Mouse (Mus musculus): ENCODE results near the gene Slc46a1. TPM values are rescaled to one million over a fixed set of nuclear protein-coding genes. Genes with fewer than 3 reads are reported as not detected.

Slc46a1 gene
- total and polyA plus RNA-seq, 3 experiments = 8.3 to 11.6 TPM; not detected in 1

GRCm38 (mm10) chr11:78437182-78437581 is 28.3 kb upstream of the Slc46a1 start:
- H3K4me3 ChIP-seq (ENCODE audit: control insufficient read depth in 1 of 2, insufficient read depth in 1 of 2, low read depth in 2 of 2, low read length in 2 of 2) = no peak overlapping the region
- peaks cover 0 to 2% of the 10 kb centered on the region in 2 experiments; a peak in 1 of 4 replicates for H3K36me3 ChIP-seq (ENCODE audit: control insufficient read depth in 1 of 2, insufficient read depth in 2 of 2, low read length in 2 of 2)
- H3K9ac ChIP-seq (ENCODE audit: control insufficient read depth, low read depth, low read length, poor library complexity, severe bottlenecking) = no peak overlapping the region
- no peaks in the 10 kb centered on the region for H3K79me2 ChIP-seq (ENCODE audit: control insufficient read depth, insufficient read depth, low read length, poor library complexity)
- no peak for TF ChIP-seq ZKSCAN1 (IDR thresholded peaks at IDR 0.05; ENCODE audit: low read depth, low read length)
- no peak for TF ChIP-seq ZMIZ1 (IDR thresholded peaks at IDR 0.05; ENCODE audit: low read depth, low read length)
- TF ChIP-seq NELFE (IDR thresholded peaks at IDR 0.05; ENCODE audit: low read depth, low read length) = no peak
- TF ChIP-seq CTCF (IDR thresholded peaks at IDR 0.05 in 2 of 3, conservative IDR thresholded peaks at IDR 0.05 in 1 of 3; ENCODE audit: control insufficient read depth in 1 of 3, insufficient read depth in 1 of 3, low read depth in 2 of 3, low read length in 3 of 3, poor library complexity in 1 of 3, severe bottlenecking in 1 of 3) = no peak
- TF ChIP-seq EP300 (IDR thresholded peaks at IDR 0.05; ENCODE audit: low read depth in 1 of 2, low read length in 2 of 2) = no peak
- TF ChIP-seq POLR2AphosphoS2 (IDR thresholded peaks at IDR 0.05; ENCODE audit: low read length) = no peak
- no peak for TF ChIP-seq USF1 (IDR thresholded peaks at IDR 0.05; ENCODE audit: low read depth, low read length)
- TF ChIP-seq ZNF384 (IDR thresholded peaks at IDR 0.05; ENCODE audit: low read depth, low read length) = no peak
- no peak for TF ChIP-seq E2F4 (IDR thresholded peaks at IDR 0.05; ENCODE audit: borderline replicate concordance, low read depth, low read length)
- no peak for TF ChIP-seq MAZ (IDR thresholded peaks at IDR 0.05; ENCODE audit: low read depth, low read length)
- no peak for TF ChIP-seq JUND (IDR thresholded peaks at IDR 0.05; ENCODE audit: low read depth, low read length)
- TF ChIP-seq MAFK (IDR thresholded peaks at IDR 0.05; ENCODE audit: borderline replicate concordance, low read depth, low read length) = no peak
- TF ChIP-seq RAD21 (IDR thresholded peaks at IDR 0.05; ENCODE audit: low read depth, low read length) = no peak
- DNase-seq (ENCODE audit: low read depth, low spot score) = no peak
- no peak overlapping the region for H3K27ac ChIP-seq (ENCODE audit: control insufficient read depth, low read depth, low read length)
- H3K4me1 ChIP-seq (ENCODE audit: control insufficient read depth in 1 of 2, insufficient read depth in 2 of 2, low read length in 2 of 2) = peaks cover 0 to 15% of the 10 kb centered on the region in 2 experiments; a peak in 2 of 4 replicates
- H3K9me3 ChIP-seq (replicated peaks; ENCODE audit: insufficient read depth, low read length) = no peaks in the 10 kb centered on the region
- H3K27me3 ChIP-seq (ENCODE audit: control insufficient read depth in 1 of 2, insufficient read depth in 2 of 2, low read length in 2 of 2) = peaks cover 5% of the 10 kb centered on the region in 2 experiments

- H3K9ac ChIP-seq (ENCODE audit: control insufficient read depth, low read depth, low read length, poor library complexity, severe bottlenecking) = no peak overlapping the region
- no peaks in the 10 kb centered on the region for H3K9me3 ChIP-seq (replicated peaks; ENCODE audit: insufficient read depth, low read length)
- H3K79me2 ChIP-seq (ENCODE audit: control insufficient read depth, insufficient read depth, low read length, poor library complexity) = no peaks in the 10 kb centered on the region
- H3K4me1 ChIP-seq (ENCODE audit: control insufficient read depth in 1 of 2, insufficient read depth in 2 of 2, low read length in 2 of 2) = peaks cover 0 to 14% of the 10 kb centered on the region in 2 experiments; a peak in 2 of 4 replicates
- peaks cover 7 to 8% of the 10 kb centered on the region in 2 experiments for H3K27me3 ChIP-seq (ENCODE audit: control insufficient read depth in 1 of 2, insufficient read depth in 2 of 2, low read length in 2 of 2)
- no peak for DNase-seq (ENCODE audit: low read depth, low spot score)
- H3K36me3 ChIP-seq (ENCODE audit: control insufficient read depth in 1 of 2, insufficient read depth in 2 of 2, low read length in 2 of 2) = peaks cover 0 to 2% of the 10 kb centered on the region in 2 experiments; a peak in 1 of 4 replicates
- H3K4me3 ChIP-seq (ENCODE audit: control insufficient read depth in 1 of 2, insufficient read depth in 1 of 2, low read depth in 2 of 2, low read length in 2 of 2) = no peak overlapping the region
- H3K27ac ChIP-seq (ENCODE audit: control insufficient read depth, low read depth, low read length) = no peak overlapping the region
- TF ChIP-seq MXI1 (IDR thresholded peaks at IDR 0.05; ENCODE audit: low read depth, low read length) = no peak
These were observed 27.0 kb upstream of the Slc46a1 start for GRCm38 (mm10) chr11:78438399-78438930.

- H3K4me1 ChIP-seq (ENCODE audit: control insufficient read depth in 1 of 2, insufficient read depth in 2 of 2, low read length in 2 of 2) = no peaks in the 10 kb centered on the region
- peaks cover 14 to 19% of the 10 kb centered on the region in 2 experiments for H3K27me3 ChIP-seq (ENCODE audit: control insufficient read depth in 1 of 2, insufficient read depth in 2 of 2, low read length in 2 of 2)
- no peak overlapping the region for H3K9ac ChIP-seq (ENCODE audit: control insufficient read depth, low read depth, low read length, poor library complexity, severe bottlenecking)
- H3K79me2 ChIP-seq (ENCODE audit: control insufficient read depth, insufficient read depth, low read length, poor library complexity) = no peaks in the 10 kb centered on the region
- H3K36me3 ChIP-seq (ENCODE audit: control insufficient read depth in 1 of 2, insufficient read depth in 2 of 2, low read length in 2 of 2) = no peaks in the 10 kb centered on the region
- no peak for TF ChIP-seq ETS1 (IDR thresholded peaks at IDR 0.05; ENCODE audit: low read depth, low read length)
- TF ChIP-seq TCF12 (IDR thresholded peaks at IDR 0.05; ENCODE audit: low read depth, low read length) = no peak
- TF ChIP-seq POLR2AphosphoS2 (IDR thresholded peaks at IDR 0.05; ENCODE audit: low read length) = no peak
- no peak for TF ChIP-seq POLR2AphosphoS5 (IDR thresholded peaks at IDR 0.05; ENCODE audit: borderline replicate concordance, low read depth, low read length)
- no peak for TF ChIP-seq KAT2A (conservative IDR thresholded peaks at IDR 0.05; ENCODE audit: low read depth, low read length)
- no peak for TF ChIP-seq TBP (IDR thresholded peaks at IDR 0.05; ENCODE audit: low read depth, low read length)
- TF ChIP-seq MXI1 (IDR thresholded peaks at IDR 0.05; ENCODE audit: low read depth, low read length) = no peak
- no peak for TF ChIP-seq E2F4 (IDR thresholded peaks at IDR 0.05; ENCODE audit: borderline replicate concordance, low read depth, low read length)
- no peak for TF ChIP-seq MAZ (IDR thresholded peaks at IDR 0.05; ENCODE audit: low read depth, low read length)
- TF ChIP-seq ZMIZ1 (IDR thresholded peaks at IDR 0.05; ENCODE audit: low read depth, low read length) = no peak
- TF ChIP-seq RCOR1 (IDR thresholded peaks at IDR 0.05; ENCODE audit: low read depth, low read length) = no peak
- no peak for TF ChIP-seq SIN3A (IDR thresholded peaks at IDR 0.05; ENCODE audit: low read length)
- no peak for TF ChIP-seq MAX (IDR thresholded peaks at IDR 0.05; ENCODE audit: low read length)
- no peak for TF ChIP-seq ZKSCAN1 (IDR thresholded peaks at IDR 0.05; ENCODE audit: low read depth, low read length)
- no peak for TF ChIP-seq UBTF (IDR thresholded peaks at IDR 0.05; ENCODE audit: borderline replicate concordance, insufficient read depth, low read depth, low read length)
- no peak for TF ChIP-seq EP300 (IDR thresholded peaks at IDR 0.05; ENCODE audit: low read depth in 1 of 2, low read length in 2 of 2)
- TF ChIP-seq HCFC1 (IDR thresholded peaks at IDR 0.05; ENCODE audit: low read depth, low read length) = no peak
- no peak for TF ChIP-seq CTCF (IDR thresholded peaks at IDR 0.05 in 2 of 3, conservative IDR thresholded peaks at IDR 0.05 in 1 of 3; ENCODE audit: control insufficient read depth in 1 of 3, insufficient read depth in 1 of 3, low read depth in 2 of 3, low read length in 3 of 3, poor library complexity in 1 of 3, severe bottlenecking in 1 of 3)
- DNase-seq (ENCODE audit: low read depth, low spot score) = no peak
- no peaks in the 10 kb centered on the region for H3K9me3 ChIP-seq (replicated peaks; ENCODE audit: insufficient read depth, low read length)
- H3K27ac ChIP-seq (ENCODE audit: control insufficient read depth, low read depth, low read length) = no peak overlapping the region
- H3K4me3 ChIP-seq (ENCODE audit: control insufficient read depth in 1 of 2, insufficient read depth in 1 of 2, low read depth in 2 of 2, low read length in 2 of 2) = no peak overlapping the region
These were observed 22.4 kb upstream of the Slc46a1 start for GRCm38 (mm10) chr11:78443115-78443514.
